Mouse (Mus musculus): Measurements from ENCODE around the gene Mus81.
"Not testable (repeated sequence)": the region's sequence is repeated elsewhere in the genome, so short reads cannot be mapped to it uniquely, and the experiment has no call there.

The Mus81 gene

DNA sequence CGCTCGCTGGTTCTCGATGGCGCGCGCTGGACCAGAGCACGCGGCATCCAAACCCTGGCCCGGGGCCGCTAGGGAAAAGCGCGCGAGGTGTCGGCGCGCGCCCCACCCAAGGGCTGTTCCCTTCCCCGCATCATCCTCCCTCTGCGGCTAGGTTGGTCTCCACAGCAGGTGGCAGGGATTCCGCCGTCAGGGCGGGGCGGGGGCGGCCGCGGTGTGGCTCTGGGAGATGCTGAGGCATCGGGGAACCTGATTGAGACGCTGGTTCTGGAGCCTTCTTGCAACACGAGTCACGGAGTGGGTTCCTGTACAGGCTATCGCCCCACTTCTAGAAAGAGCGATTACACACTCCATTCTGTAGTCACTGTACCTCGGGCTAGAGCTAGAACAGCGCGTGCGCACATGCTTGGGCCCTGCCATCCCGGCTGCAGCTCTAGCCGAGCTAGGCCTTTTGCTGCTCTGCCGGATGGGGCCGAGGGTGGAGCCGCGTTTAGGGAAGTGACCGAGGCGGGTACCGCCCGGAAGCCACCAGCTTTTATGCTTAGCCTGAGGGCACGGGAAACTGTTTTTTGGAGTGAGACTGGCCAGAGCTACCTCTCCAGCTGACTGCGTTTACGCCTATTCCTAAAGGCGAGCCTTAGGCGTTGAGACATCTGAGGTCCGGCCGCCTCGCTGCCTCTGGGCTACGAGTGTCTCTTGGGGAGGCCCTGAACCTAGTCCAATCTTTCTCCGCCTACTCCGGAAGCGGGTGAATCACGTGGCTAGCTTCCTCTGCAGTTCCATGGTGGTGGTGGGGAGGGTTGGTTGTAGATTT is 2.9 kb upstream of the Mus81 start:
- DNase-seq: peak; percentile 89

DNA sequence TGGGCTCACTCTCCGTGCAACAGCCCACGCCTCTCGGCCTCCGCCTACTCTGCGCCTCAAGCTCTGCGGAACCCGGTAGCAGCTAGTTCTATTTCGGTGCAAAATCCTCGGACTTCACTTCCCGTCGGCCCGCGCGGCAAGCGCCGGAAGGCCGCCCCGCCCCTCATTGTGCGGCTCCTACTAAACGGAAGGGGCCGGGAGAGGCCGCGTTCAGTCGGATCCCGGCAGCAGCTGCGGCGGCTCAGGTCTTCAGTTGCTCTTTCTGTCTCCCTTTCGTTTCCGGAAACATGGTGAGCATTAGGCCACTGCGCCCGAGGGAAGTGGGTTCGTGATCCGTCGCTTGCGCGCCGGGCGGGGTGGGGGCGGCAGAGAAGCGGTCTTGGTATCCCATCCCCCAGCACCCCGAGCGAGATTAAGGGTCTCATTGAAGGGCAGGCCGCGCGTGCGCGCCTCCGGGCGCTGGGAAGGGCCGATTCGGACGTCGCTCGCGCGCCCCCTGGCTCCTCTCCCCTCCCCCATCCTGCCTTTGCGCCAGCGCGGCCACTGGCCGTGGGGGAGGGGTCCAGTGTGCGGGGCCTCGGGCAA is 2.2 kb upstream of the Mus81 start, which contains the start of gene Cfl1:
TSS of gene Cfl1 (plus strand) at position 143 of the 585 bp plus-strand sequence.
- DNase-seq: peak; percentile 97

DNA sequence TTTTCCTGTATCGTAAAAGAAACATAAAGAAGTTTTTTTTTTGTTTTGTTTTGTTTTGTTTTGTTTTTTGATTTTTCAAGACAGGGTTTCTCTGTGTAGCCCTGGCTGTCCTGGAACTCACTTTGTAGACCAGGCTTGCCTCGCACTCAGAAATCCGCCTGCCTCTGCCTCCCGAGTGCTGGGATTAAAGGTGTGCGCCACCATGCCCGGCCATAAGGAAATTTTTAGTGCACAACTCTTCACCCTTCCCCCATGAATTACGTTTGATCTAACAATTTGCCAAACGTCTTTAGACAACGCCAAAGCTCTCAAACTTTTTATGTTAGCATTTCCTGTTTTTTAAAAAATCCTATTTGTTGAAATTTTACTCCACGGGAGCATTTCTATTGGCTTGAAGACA is 1.5 kb upstream of the Mus81 start:
- not testable (repeated sequence) for DNase-seq

DNA sequence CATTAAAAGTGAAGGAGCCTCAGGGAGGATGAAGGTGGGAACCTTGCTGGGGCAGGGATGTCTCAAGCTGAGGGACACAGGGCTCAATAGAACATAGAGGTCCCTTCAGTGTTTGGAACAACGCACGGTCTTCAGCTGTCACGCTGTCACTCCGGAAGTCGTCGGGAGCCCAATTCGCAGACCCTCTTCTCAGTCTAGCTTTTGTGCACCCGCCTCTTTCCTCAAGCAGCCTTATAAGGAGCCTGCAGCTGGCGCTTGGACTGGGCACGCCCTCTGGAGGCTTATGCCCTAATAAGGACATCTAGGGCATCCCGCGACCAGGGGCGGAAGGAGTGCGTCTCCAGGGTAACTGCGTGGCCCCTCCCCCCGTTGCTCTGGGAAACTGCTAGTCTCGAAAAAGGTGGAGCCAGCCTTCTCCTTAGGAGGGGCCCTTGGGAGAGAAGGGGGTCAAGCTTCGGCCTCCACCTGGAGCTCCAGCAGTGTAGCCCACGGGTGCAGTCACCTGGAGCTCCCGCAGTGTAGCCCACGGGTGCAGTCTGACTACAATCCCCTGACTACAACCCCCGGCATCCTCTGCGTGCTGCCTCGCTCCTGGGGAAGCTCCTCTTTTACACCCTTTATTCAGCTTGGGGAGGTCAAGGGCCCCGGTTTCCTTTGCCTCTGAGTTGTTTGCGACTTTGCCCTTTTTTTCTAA is 823 bp upstream of the Mus81 start:
- DNase-seq: peak; percentile 98

DNA sequence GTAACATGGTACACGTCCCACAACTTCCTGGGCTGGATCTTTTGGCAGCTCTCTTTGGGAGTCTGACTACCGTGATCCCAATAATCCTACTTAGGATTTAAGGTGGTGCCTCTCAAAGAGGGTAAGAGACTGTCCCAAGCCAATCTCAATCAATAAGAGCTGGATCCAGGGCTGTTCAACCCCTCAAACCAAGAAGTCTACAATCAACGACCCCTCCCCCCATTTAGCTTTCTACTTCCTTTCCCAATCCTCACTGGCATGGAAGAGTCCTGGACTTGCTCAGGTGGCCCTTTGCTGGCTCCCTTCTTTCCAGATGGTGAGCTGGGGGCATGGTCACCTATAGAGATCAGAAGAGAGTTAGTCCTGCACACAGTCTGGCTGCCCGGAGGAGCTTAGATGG is 1.4 kb downstream of the Mus81 start:
- DNase-seq: no peak

GRCm38 (mm10) chr19:5486286-5486685 is 1.9 kb downstream of the Mus81 start:
- DNase-seq: no peak

GRCm38 (mm10) chr19:5485821-5486220 is 2.4 kb downstream of the Mus81 start:
- DNase-seq: no peak

DNA sequence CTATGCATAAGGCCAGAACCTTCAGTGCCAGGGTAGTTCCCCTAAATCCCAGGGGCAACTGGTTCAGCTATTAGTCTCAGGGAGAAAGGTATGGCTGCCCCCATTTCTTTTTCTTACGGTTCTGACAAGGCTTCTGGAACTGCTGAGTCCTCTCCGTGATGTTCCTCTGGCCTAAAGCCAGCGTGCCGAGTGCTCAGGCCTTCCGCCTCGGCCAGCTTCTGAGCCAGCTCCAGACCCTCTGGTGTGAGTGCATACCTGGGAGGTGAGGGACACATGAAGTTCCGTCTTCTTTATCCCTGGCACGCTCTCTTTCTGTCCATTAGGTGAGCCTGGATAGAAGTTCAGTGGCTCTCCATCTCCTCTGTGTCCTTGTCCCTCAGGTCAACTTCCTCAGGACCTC is 2.8 kb downstream of the Mus81 start:
- DNase-seq: no peak

GRCm38 (mm10) chr19:5484496-5484895 is 3.7 kb downstream of the Mus81 start:
- no peak for DNase-seq

GRCm38 (mm10) chr19:5483386-5484359 is 4.5 kb downstream of the Mus81 start:
- no peak for DNase-seq

DNA sequence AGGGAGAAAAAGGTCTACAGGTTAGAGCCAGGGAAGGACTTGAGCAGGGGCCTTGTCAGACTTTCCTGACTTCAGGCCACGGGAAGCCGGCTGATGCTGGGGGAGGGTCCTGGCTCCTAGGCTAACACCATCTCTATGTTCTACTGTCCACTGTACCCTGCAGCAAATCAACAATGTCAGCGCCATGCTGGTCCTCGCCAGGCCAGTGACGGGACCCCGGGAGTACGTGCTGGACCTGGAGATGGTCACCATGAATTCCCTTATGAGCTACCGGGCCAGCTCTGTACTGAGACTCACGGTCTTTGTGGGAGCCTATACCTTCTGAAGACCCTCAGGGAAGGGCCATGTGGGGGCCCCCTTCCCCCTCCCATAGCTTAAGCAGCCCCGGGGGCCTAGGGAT is 6.8 kb downstream of the Mus81 start:
- no peak for DNase-seq

- DNase-seq: no peak
These were observed 8.2 kb downstream of the Mus81 start for GRCm38 (mm10) chr19:5480016-5480415.

GRCm38 (mm10) chr19:5477668-5478300 is 10.4 kb downstream of the Mus81 start:
- DNase-seq: no peak

DNA sequence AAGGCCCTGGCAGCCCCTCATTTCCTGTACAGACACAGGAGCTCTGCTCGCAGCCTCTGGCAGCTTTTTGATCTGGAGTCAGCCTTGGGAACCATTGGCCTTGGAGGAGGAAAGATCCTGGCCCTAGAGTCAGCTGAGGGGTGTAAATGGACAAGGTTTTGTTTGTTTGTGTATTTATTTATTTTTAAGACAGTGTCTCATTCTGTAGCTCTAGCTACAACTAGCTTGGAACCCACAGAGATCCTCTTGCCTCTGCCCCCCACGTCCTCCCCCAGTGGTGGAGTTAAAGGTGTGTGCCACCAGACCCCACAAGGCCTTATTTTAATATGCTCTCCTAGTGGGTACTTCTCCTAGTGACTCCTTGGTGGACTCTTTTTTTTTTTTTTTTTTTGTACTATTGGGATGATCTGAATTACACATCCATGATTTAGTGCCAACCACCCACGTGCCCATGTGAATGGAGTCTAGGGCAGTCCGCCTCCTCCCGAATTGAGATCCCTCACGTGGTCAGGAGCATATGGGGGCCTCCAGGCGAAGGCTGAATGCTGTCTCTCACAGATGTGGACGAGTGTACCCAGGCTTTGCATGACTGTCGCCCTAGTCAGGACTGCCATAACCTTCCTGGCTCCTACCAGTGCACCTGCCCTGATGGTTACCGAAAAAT is 11.1 kb downstream of the Mus81 start:
- DNase-seq: peak; percentile 69

DNA sequence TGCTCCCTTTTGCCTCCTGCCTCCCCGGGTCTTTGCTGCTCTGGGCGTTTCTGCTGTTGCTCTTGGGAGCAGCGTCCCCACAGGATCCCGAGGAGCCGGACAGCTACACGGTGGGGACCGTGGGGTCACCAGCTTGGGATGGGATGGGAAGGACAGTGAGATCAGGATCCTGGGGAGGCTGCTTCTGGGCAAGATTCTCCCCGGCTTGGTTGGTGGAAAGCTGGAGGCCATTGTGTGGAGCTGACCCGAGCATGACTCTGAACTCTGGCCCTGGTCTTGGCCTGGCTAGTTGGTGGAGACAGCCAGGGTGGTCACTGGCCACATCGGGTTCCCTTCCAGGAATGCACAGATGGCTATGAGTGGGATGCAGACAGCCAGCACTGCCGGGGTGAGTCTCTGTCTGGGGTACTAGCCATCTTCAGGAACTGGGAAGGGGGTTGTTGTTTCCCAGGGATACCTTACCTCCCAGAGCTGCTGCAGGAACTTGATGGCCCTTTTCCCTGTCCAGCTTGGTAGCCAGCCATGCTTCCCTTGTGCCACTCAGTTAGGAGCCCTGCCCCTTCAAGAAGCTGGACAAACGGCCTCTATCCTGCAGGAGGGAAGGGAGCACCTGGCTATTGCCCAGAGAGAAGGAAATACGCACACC is 13.0 kb downstream of the Mus81 start:
- no peak for DNase-seq

- no peak for DNase-seq
These were observed 13.7 kb downstream of the Mus81 start for GRCm38 (mm10) chr19:5474281-5475068.

GRCm38 (mm10) chr19:5473720-5474119 is 14.5 kb downstream of the Mus81 start, which contains the start of gene Efemp2:
Gene Efemp2 (plus strand): TSS chr19:5473954.
- DNase-seq: peak; percentile 68

DNA sequence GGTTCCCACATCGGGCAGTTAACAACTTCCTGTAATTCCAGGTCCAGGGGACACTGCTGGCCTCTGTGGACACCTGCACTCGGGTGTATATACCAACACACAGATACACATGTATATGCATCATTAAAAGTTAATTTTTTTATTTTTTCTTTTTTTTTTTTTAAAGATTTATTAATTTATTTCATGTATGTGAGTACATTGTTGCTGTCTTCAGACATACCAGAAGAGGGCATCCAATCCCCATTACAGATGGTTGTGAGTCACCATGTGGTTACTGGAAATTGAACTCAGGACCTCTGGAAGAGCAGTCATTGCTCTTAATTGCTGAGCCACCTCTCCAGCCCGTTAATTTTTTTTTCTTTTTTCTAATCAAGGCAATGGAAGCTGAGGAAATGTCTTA is 15.3 kb downstream of the Mus81 start:
- no peak for DNase-seq

DNA sequence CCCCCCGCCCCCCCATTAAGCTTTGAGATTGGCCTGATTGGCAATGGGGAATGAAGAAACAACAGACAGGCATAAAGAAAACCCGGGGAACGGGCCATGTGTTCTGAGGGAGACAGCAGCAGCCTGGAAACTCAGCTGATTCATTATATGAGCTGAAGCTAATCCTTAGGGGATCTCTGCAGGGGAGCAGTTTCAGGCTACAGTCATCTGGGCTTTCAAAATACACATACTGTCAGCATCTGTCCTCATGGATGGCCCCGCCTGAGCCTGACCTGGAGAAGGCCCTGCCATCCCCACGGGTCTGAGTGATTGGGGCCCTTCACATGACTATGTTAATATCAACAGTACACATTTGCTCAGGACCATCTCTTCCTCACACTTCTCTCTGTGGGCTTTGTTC is 16.4 kb downstream of the Mus81 start:
- no peak for DNase-seq

DNA sequence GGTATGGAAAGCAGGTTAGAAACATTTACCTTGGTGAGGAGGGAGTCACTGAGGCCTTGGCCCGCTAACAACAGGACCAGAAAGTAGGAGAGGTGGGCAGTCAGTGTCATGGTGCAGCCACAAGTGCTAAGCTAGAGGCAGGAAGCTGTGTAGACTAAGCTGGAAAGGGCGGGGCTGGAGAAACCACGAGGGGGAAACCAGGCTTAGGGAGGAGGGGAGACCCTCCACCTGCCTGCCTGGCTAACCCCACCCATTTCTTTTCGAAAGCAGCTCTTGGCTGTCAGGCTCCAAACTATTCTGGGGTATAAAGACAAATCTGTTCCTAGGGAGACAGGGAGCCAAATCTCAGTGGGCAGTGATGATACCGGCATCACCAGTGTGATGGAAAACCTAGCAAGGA is 19.8 kb downstream of the Mus81 start, which contains the start of gene Ctsw:
TSS of gene Ctsw (minus strand) at position 134 of the 400 bp plus-strand sequence.
- no peak for DNase-seq
